Mouse (Mus musculus): ENCODE data around the gene Gm6096.

Gene Gm6096

GRCm38 (mm10) chr7:34234610-34235561 is 16.0 kb upstream of the Gm6096 start:
- 2% methylated on average over 17 of the region's 17 CpGs for WGBS

GRCm38 (mm10) chr7:34235602-34236001 is 15.2 kb upstream of the Gm6096 start:
- 83% methylated on average over 5 of the region's 5 CpGs for WGBS

GRCm38 (mm10) chr7:34238086-34238485 is 12.8 kb upstream of the Gm6096 start:
- 93% methylated on average over 5 of the region's 5 CpGs for WGBS

DNA sequence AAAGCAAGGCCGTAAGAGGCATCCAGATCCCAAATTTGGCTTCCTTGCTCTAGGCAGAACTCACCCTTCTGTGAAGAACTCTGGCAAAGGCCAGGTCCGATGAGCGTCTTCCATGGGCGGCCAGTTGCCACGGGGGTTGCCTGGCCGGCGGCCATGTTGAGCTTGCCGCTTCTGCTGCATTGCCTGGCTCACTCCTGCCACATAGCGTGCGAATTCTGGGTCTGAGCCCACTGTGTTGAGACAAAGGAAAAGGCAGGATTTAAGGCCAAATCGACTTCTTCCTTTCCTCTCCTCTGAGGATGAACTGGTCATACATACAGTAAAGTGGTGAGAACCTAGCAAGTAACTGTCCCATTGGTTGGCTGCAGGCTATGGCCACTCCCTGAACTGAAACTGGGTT is 8.7 kb upstream of the Gm6096 start:
- WGBS: 66% methylated on average over 11 of the region's 11 CpGs

DNA sequence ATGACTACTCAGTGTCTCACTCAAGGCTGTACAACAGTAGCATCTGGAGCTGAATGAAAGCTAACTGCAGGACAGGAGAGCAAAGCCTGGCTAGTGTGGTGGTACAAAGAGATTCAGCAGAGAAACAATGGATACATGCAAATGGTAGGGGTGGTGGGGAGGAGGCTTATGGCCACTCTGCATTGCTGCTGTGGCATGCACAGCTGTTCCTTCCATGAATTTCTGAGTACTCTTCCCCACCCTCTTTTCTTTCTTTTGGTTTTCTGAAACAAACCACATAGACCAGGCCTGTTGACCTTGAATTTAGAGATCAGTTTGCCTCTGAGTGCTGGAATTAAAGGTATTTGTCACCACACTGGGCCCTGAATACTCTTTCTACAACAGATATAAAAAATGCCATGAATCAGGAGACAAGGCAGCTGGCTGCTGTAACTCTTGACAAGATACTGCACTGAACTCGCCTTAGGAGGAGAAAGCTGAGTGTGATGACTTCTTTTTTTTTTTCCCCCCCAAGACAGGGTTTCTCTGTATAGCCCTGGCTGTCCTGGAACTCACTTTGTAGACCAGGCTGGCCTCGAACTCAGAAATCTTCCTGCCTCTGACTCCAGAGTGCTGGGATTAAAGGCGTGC is 3.9 kb upstream of the Gm6096 start:
- 88% methylated on average over 3 of the region's 3 CpGs for WGBS

- 62% methylated on average over 2 of the region's 2 CpGs for WGBS
These were observed 1.2 kb downstream of the Gm6096 start for GRCm38 (mm10) chr7:34252030-34252429.

GRCm38 (mm10) chr7:34255137-34255536 is 4.3 kb downstream of the Gm6096 start:
- 53% methylated on average over 3 of the region's 3 CpGs for WGBS

DNA sequence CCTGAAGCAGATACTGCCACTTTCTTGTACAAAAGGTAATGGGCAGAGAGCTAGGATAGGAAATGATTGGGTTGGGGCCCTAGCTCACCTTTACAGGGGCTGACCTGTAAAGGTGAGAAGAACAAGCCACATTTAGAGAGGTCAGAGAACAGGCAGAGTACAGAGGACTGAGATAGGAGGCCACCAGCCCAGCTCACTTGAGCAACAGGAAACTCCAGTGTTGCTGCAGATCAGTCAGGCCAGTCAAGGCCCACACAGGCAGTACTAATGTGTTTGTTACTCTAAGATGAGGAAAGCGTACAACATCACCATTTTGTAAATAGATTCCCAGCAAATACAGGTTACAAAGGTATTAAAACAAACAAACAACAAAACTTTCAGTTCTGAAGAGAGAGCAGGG is 5.1 kb downstream of the Gm6096 start:
- 81% methylated on average over 1 of the region's 1 CpGs for WGBS

GRCm38 (mm10) chr7:34257279-34257678 is 6.4 kb downstream of the Gm6096 start:
- 42% methylated on average over 9 of the region's 9 CpGs for WGBS

- 87% methylated on average over 1 of the region's 1 CpGs for whole genome bisulfite sequencing
These were observed 7.6 kb downstream of the Gm6096 start for GRCm38 (mm10) chr7:34258407-34258806.

DNA sequence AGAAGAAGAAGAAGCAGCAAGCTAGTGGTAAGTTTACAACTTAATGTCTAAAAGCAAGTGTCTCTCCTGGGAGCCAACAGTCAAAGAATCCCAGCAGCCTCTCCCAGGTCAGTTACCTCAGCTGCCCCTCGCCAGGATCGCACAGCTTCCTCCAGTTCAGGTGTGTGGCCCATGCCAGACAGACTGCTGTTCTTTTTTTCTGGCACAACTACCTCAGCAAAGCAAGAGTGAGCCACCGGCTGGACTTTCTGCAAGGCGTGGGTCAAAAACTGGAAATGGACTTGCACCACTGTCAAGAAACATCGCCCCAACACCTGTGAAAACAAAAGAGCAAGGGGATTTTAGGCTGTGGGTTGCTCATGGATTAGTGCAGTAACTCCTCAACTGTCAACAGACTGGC is 12.6 kb downstream of the Gm6096 start:
- WGBS: 87% methylated on average over 5 of the region's 5 CpGs

GRCm38 (mm10) chr7:34265876-34266346 is 15.1 kb downstream of the Gm6096 start:
- 18% methylated on average over 5 of the region's 5 CpGs for WGBS

GRCm38 (mm10) chr7:34268463-34268862 is 17.6 kb downstream of the Gm6096 start:
- 57% methylated on average over 1 of the region's 1 CpGs for WGBS

DNA sequence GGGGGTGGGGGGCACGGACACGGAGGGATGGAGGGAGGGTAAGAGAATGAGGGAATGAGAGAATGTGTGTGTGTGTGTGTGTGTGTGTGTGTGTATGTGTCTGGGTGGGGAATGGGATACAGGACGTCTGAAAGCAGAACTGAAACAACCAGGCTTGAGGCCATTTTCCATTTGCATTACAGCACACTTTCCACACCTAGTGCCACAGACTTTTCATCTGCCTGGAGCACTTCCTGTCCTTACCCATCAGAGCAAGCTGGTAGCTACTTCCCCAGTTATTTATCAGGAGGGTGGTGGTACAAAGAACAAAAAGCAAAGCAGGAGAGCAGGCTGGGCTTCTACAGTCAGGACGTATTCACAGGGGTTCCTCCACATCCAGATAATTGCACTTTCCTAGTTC is 21.6 kb downstream of the Gm6096 start:
- 69% methylated on average over 4 of the region's 4 CpGs for WGBS

GRCm38 (mm10) chr7:34276066-34276465 is 25.2 kb downstream of the Gm6096 start:
- 91% methylated on average over 3 of the region's 3 CpGs for WGBS

DNA sequence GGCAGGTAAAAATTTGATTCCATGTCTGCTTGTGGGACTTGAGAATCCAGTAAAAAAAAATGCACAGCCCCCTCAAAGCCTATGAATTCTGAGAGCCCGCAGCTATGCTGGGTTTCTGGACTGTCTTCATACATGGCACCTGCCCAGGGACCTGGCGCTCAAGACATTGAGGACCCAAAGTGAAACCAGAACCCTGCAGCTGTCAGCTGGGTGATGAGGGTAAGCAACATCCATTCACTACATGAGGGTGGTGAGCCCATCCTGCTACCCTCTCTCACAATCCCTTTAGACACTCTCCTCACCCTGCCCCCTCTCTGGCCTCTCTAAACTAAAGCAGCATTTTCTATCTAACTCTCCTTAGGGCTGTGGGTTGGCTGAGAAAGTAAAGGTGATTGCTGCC is 26.8 kb downstream of the Gm6096 start:
- WGBS: 82% methylated on average over 2 of the region's 2 CpGs

DNA sequence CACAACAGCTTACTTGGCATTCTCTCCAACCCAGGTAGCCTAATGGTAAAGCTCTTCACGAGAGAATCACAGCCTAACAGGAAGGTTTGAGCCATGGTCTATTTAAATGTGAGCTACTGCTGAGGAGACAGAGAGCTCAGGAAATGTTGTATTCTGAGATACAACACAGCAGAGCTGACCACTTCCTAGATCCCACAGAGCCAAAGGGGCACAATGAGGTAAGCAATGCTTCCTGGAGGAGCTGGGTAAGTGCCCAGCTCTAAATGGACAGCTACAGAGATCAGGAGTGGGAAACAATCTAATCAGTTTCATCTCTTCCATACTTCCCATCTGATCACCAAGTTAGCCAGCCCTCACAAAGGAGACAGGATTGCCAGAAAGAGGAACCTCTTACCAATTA is 40.4 kb downstream of the Gm6096 start:
- 41% methylated on average over 1 of the region's 1 CpGs for WGBS

DNA sequence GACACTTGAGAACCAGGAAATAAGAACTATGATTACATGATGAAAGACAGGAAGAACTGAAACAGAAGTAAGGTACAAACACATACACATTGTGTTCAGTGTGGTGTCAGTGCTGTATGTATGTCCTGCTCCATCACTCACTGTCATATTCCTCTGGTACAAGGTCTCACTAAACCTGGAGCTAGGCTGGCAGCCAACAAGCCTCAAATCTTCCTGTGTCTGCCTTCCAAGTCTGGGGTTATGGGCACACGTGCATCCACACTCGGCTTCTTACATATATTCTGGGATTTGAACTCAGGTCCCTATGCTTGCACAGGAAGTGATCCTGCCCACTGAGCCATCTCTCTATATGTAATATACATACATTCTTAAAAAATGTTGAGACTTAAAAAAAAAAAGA is 41.8 kb downstream of the Gm6096 start:
- WGBS: 62% methylated on average over 2 of the region's 2 CpGs

GRCm38 (mm10) chr7:34296124-34296523 is 45.3 kb downstream of the Gm6096 start:
- WGBS: 84% methylated on average over 3 of the region's 3 CpGs

DNA sequence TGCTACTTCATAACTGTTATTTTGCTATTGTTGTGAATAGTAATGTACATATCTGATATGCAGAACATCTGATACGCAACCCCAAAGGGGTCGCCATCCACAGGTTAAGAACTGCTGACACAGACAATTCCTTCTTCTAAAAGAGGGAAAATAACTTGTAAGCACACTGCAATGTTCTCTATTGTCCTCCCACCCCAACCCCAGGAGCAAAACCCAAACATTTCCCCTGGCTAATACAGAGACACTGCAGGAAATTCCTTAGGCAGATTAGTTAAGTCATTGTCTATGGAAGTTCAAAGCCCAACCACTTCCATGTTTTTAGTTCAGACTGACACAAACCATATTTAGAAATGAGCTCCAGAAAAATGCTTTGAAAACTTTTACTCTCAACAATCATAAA is 48.0 kb downstream of the Gm6096 start:
- WGBS: 81% methylated on average over 2 of the region's 2 CpGs

Measured in cerebral cortex, adult 2 months (tissue).